Mouse (Mus musculus): ENCODE results near the gene Tjp1. TPM values are rescaled to one million over a fixed set of nuclear protein-coding genes. Genes with fewer than 3 reads are reported as not detected.

Gene Tjp1
- polyA plus RNA-seq, 1 experiment from 2014 or later, result 26.8 TPM

GRCm38 (mm10) chr7:65380716-65381115, 146.9 kb downstream of the Tjp1 start:
- no peak overlapping the region for H3K4me2 ChIP-seq
- H3K4me3 ChIP-seq, result no peak overlapping the region
- no peak overlapping the region for H3K27ac ChIP-seq (replicated peaks)
- H3K9ac ChIP-seq, result no peak overlapping the region
- ATAC-seq (ENCODE audit: low FRiP score, low read depth), result no peak
- H3K9me3 ChIP-seq, result no peaks in the 10 kb centered on the region
- H3K27me3 ChIP-seq, result no peaks in the 10 kb centered on the region
- H3K4me1 ChIP-seq (replicated peaks), result peaks cover 5% of the 10 kb centered on the region
- 87% methylated on average over 9 of the region's 9 CpGs for WGBS
- no peaks in the 10 kb centered on the region for H3K36me3 ChIP-seq

GRCm38 (mm10) chr7:65378818-65379565, 148.6 kb downstream of the Tjp1 start:
- no peak overlapping the region for H3K4me2 ChIP-seq
- no peaks in the 10 kb centered on the region for H3K9me3 ChIP-seq
- no peaks in the 10 kb centered on the region for H3K27me3 ChIP-seq
- no peak overlapping the region for H3K9ac ChIP-seq
- no peak for ATAC-seq (ENCODE audit: low FRiP score, low read depth)
- peak overlapping the region; percentile 45; the same call in 1 of the 2 replicates for H3K27ac ChIP-seq (replicated peaks)
- no peak overlapping the region for H3K4me3 ChIP-seq
- WGBS, result 65% methylated on average over 9 of the region's 9 CpGs
- peaks cover 9% of the 10 kb centered on the region for H3K4me1 ChIP-seq (replicated peaks)
- no peaks in the 10 kb centered on the region for H3K36me3 ChIP-seq

- H3K9me3 ChIP-seq, result no peaks in the 10 kb centered on the region
- no peaks in the 10 kb centered on the region for H3K27me3 ChIP-seq
- H3K4me2 ChIP-seq, result no peak overlapping the region
- H3K9ac ChIP-seq, result no peak overlapping the region
- no peak for ATAC-seq (ENCODE audit: low FRiP score, low read depth)
- H3K4me3 ChIP-seq, result no peak overlapping the region
- 86% methylated on average over 3 of the region's 3 CpGs for WGBS
- no peaks in the 10 kb centered on the region for H3K36me3 ChIP-seq
- no peak overlapping the region for H3K27ac ChIP-seq (replicated peaks)
- peaks cover 9% of the 10 kb centered on the region for H3K4me1 ChIP-seq (replicated peaks)
Observed at GRCm38 (mm10) chr7:65377521-65377920, 150.1 kb downstream of the Tjp1 start.

- no peaks in the 10 kb centered on the region for H3K36me3 ChIP-seq
- H3K9me3 ChIP-seq, result no peaks in the 10 kb centered on the region
- WGBS, result 89% methylated on average over 3 of the region's 3 CpGs
- no peak overlapping the region for H3K9ac ChIP-seq
- H3K27ac ChIP-seq (replicated peaks), result peak overlapping the region; percentile 18; the same call in 1 of the 2 replicates
- no peaks in the 10 kb centered on the region for H3K27me3 ChIP-seq
- no peak for ATAC-seq (ENCODE audit: low FRiP score, low read depth)
- H3K4me3 ChIP-seq, result no peak overlapping the region
- no peak overlapping the region for H3K4me2 ChIP-seq
- peaks cover 8% of the 10 kb centered on the region for H3K4me1 ChIP-seq (replicated peaks)
Observed at GRCm38 (mm10) chr7:65375621-65376020, 152.0 kb downstream of the Tjp1 start.

GRCm38 (mm10) chr7:65375176-65375575, 152.4 kb downstream of the Tjp1 start:
- 64% methylated on average over 8 of the region's 8 CpGs for WGBS
- Histone ChIP-seq H3K4me1 (replicated peaks) (peaks cover 10% of the 10 kb centered on the region), H3K27me3 (no peaks in the 10 kb centered on the region), H3K27ac (replicated peaks) (peak overlapping the region; percentile 18; the same call in 1 of the 2 replicates), H3K4me2 (no peak overlapping the region), H3K4me3 (no peak overlapping the region), H3K36me3 (no peaks in the 10 kb centered on the region), H3K9me3 (no peaks in the 10 kb centered on the region), H3K9ac (no peak overlapping the region)
- ATAC-seq (ENCODE audit: low FRiP score, low read depth), result no peak

- H3K4me2 ChIP-seq, result no peak overlapping the region
- no peak for ATAC-seq (ENCODE audit: low FRiP score, low read depth)
Observed at GRCm38 (mm10) chr7:65373336-65373735, 154.2 kb downstream of the Tjp1 start.

GRCm38 (mm10) chr7:65371765-65372164, 155.8 kb downstream of the Tjp1 start:
- 47% methylated on average over 6 of the region's 6 CpGs for WGBS
- H3K9ac ChIP-seq, result 0 out of 2 replicates have a peak overlapping the region, but pooled peaks have one; percentile 70

More at GRCm38 (mm10) chr7:65373336-65373735, 154.2 kb downstream of the Tjp1 start:
- Histone ChIP-seq H3K9ac (no peak overlapping the region), H3K27ac (replicated peaks) (no peak overlapping the region), H3K36me3 (no peaks in the 10 kb centered on the region), H3K27me3 (no peaks in the 10 kb centered on the region), H3K4me1 (replicated peaks) (peaks cover 24% of the 10 kb centered on the region), H3K9me3 (no peaks in the 10 kb centered on the region), H3K4me3 (no peak overlapping the region)
- 83% methylated on average over 8 of the region's 8 CpGs for WGBS

GRCm38 (mm10) chr7:65370787-65371616, 156.6 kb downstream of the Tjp1 start:
- Histone ChIP-seq H3K36me3 (no peaks in the 10 kb centered on the region), H3K27me3 (no peaks in the 10 kb centered on the region), H3K4me3 (peak overlapping the region; percentile 67), H3K27ac (replicated peaks) (peak overlapping the region; percentile 77), H3K4me1 (replicated peaks) (peaks cover 34% of the 10 kb centered on the region), H3K4me2 (peak overlapping the region; percentile 92), H3K9ac (peak overlapping the region; percentile 70), H3K9me3 (no peaks in the 10 kb centered on the region)
- WGBS, result 0% methylated on average over 57 of the region's 92 CpGs
- peak; percentile 92 for ATAC-seq (ENCODE audit: low FRiP score, low read depth)

More at GRCm38 (mm10) chr7:65371765-65372164, 155.8 kb downstream of the Tjp1 start:
- H3K27me3 ChIP-seq, result no peaks in the 10 kb centered on the region
- H3K4me3 ChIP-seq, result peak overlapping the region; percentile 67
- no peaks in the 10 kb centered on the region for H3K36me3 ChIP-seq
- ATAC-seq (ENCODE audit: low FRiP score, low read depth), result no peak
- peak overlapping the region; percentile 92 for H3K4me2 ChIP-seq
- H3K4me1 ChIP-seq (replicated peaks), result peaks cover 32% of the 10 kb centered on the region
- H3K9me3 ChIP-seq, result no peaks in the 10 kb centered on the region
- peak overlapping the region; percentile 77 for H3K27ac ChIP-seq (replicated peaks)

GRCm38 (mm10) chr7:65370381-65370786, 157.2 kb downstream of the Tjp1 start:
- Histone ChIP-seq H3K4me1 (replicated peaks) (peaks cover 34% of the 10 kb centered on the region), H3K9ac (peak overlapping the region; percentile 70), H3K9me3 (no peaks in the 10 kb centered on the region), H3K36me3 (no peaks in the 10 kb centered on the region), H3K27me3 (no peaks in the 10 kb centered on the region), H3K27ac (replicated peaks) (peak overlapping the region; percentile 77), H3K4me2 (peak overlapping the region; percentile 92), H3K4me3 (peak overlapping the region; percentile 67)
- WGBS, result under 1% methylated on average over 33 of the region's 46 CpGs
- peak; percentile 33; the same call in 1 of the 2 replicates for ATAC-seq (ENCODE audit: low FRiP score, low read depth)

- 17% methylated on average over 5 of the region's 5 CpGs for WGBS
- ATAC-seq (ENCODE audit: low FRiP score, low read depth), result no peak
- Histone ChIP-seq H3K27ac (replicated peaks) (0 out of 2 replicates have a peak overlapping the region, but pooled peaks have one; percentile 30), H3K27me3 (no peaks in the 10 kb centered on the region), H3K4me1 (replicated peaks) (peaks cover 30% of the 10 kb centered on the region), H3K4me3 (peak overlapping the region; percentile 32), H3K36me3 (no peaks in the 10 kb centered on the region), H3K9me3 (no peaks in the 10 kb centered on the region), H3K9ac (0 out of 2 replicates have a peak overlapping the region, but pooled peaks have one; percentile 22), H3K4me2 (peak overlapping the region; percentile 92)
Observed at GRCm38 (mm10) chr7:65369101-65369500, 158.5 kb downstream of the Tjp1 start.

GRCm38 (mm10) chr7:65367386-65368245, 160.0 kb downstream of the Tjp1 start:
- Histone ChIP-seq H3K27me3 (no peaks in the 10 kb centered on the region), H3K4me1 (replicated peaks) (peaks cover 30% of the 10 kb centered on the region), H3K27ac (replicated peaks) (no peak overlapping the region), H3K4me2 (0 out of 2 replicates have a peak overlapping the region, but pooled peaks have one; percentile 1), H3K4me3 (no peak overlapping the region), H3K9ac (no peak overlapping the region), H3K36me3 (no peaks in the 10 kb centered on the region), H3K9me3 (no peaks in the 10 kb centered on the region)
- no peak for ATAC-seq (ENCODE audit: low FRiP score, low read depth)
- WGBS, result 78% methylated on average over 16 of the region's 16 CpGs

All from hindbrain, embryonic 15.5 days (tissue).